Mouse (Mus musculus) C2C12 (cell line): ENCODE measurements around the gene Gar1.

ENCODE experiments used
- CTCF ChIP-seq: IDR thresholded peaks from one replicate; pipeline ENCODE4 v1.5.1; 2011; ENCODE audit not compliant: control insufficient read depth, insufficient read depth, insufficient read length
- FOSL1 ChIP-seq: IDR thresholded peaks from one replicate; pipeline ENCODE4 v1.8.0; 2011; ENCODE audit warnings: mild to moderate bottlenecking, low read length; ENCODE audit not compliant: poor library complexity, insufficient read depth, severe bottlenecking
- USF1 ChIP-seq: IDR thresholded peaks from one replicate; pipeline ENCODE4 v1.6.1; 2011; ENCODE audit warnings: low read depth, mild to moderate bottlenecking, control low read depth, moderate library complexity

- no peak for TF ChIP-seq FOSL1
- TF ChIP-seq CTCF: no peak
- TF ChIP-seq USF1: no peak
These were observed 31.4 kb upstream of the Gar1 start for GRCm38 (mm10) chr3:129862592-129862991.
